Mouse (Mus musculus) testis, postnatal 10 days (tissue): ENCODE data around the gene Hmg20a.
A peak's percentile ranks its signal among the peaks of the same experiment; 100 is the strongest.

ENCODE experiments used
- DNase-seq: peaks from one replicate; pipeline ENCODE4 v3.0.0; 2021; ENCODE audit warnings: low spot score

Hmg20a gene

DNA sequence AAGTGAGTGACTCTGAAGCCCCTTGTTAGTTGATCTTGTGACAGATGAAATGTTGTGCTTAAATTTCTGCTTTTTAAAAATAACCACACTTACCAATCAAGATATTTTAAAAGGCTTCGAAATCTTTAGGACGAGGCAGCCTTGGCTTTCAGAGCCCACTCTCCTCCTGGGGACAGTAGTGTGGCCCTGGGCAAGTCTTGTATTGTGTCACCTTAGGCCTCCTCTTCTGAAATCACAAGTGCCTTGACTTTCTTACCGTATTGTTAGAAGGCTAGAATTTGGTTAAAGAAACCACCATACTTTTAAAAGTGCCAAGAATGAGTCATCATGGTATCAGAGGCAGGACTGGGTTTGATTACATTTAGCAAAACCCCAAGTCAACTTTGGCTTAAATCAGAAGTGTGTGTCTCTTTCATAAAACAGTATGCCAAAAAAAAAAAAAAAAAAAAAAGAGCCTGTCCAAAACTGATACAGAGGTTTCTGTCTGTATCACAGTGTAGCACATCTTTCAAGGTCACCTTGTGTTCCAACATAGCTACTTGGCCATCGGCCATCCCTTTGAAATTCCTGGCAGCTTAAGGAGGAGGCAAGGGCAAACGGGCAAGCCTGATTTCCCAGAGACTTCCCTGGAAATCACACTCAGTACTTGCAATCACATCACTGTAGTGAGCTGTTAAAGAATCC, 78.9 kb downstream of the Hmg20a start:
- DNase-seq, result peak; percentile 91

DNA sequence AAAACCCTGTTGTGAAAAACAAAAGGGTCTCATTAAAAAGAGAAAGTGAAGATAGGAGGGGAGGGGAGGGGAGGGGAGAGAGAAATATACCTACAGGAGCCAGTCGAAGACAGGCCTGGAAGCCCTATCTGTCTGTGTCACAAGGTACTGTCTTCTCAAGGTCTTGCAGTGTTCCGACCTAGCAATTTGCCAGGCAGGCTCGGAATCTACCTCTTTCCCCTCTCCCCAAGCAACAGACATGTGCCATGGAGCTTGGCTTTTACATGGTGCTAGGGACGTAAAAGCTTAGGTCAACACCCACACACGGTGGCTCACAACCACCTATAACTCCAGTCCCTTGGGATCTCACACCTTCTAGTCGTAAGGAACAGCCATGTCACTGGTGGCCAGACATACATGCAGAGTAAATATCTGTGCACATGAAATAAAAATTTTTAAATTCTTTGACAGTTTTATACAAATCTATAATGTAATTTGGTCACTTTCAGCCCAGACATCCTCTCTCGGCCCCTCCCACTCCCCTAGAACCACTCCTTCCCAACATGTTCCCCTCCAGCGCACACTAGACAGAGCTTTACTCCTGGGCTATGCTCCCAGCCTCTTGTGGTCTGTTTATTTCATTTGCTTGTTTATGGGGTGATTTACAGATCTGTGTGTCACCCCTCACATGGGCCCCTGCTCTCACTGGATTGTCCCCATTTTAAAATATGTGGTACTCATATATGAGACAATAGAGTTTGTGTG, 81.1 kb downstream of the Hmg20a start:
- no peak for DNase-seq

DNA sequence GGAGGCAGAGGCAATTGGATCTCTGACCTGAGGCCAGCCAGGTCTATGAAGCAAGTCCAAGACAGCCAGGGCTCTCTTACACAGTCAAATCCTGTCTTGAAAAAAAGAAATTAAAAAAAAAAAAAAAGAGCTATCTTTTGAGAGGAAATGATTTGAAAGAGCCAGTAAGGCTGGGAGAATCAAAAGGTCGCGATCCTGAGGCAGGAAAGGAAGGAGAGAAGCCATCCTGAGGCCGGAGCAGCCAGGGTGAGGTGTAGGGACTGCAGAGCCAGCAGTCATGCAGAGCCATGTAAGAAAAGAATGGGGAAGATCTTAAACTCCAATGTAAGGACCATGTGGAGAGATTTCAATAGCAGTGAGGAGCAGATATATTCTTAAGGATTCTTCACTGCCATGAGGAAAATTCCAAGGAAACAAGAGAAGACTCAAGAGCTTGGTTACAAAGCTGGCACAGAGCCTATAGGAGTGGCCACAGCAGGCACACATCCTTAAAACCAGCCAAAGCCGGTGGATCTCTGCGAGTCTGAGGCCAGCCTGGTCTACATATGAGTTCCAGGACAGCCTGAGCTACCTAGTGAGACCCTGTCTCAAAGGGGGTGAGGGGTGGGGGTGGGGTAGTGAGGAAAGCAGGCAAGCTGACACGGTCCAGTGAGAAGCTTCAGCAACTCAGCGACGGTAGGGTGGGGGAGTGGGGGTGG, 82.6 kb downstream of the Hmg20a start:
- DNase-seq, result no peak

DNA sequence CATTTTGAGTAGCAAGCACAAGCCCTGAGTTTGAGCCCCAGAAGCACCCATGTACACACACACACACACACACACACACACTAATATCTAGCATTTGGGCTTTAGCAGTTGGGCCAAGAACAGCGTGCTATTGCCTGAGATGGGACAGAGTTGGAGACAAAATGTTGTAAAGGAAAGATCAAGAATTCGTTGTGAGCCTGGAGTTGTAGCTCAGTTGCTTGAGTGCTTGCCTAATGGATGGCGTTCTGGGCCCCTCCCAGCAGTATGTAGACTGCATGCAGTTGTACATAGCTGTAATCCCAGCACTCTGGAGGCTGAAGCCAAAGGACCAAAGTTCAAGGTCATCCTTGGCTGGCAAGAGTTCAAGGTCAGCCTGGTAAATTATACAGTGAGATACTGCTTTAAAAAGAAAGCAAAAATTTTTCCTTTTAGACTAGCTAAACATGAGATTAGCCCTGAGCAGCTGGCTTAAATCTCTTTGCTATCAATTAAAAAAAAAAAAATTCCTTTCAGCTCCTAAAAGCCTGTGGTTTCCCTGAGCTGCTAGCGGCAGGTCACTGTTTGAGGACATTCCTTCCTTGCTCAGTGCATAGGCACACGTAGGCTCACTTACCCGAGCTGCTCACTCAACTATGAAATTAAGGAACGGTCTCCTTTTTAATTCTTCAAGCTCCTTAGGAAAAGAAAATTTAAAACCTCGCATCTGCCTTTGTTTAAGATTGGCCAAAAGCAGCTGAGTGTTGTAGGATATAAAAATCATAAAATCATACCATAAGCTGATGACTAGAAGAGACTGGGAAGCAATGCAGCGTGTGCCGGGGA, 83.5 kb downstream of the Hmg20a start:
- DNase-seq, result peak; percentile 81

DNA sequence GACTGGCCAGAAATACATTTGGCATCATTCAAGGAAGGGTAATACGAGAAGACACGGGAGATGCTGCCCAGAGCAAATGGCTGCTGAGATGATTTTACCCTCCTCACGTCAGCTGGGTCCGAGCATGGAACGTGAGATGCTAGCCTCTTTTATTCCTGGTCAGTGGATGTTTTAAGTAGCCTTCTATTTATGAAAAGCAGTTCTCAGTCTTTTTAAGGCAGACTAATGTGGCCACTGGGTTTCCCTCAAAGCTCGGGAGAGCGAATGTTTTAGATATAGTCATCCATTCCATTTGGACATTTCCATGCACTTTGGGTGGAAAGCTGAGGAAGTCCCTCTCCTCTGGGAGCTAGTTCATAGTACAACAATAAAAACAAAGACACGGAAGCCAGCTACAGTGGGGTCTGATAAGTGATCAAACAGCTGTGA, 84.1 kb downstream of the Hmg20a start:
- no peak for DNase-seq

DNA sequence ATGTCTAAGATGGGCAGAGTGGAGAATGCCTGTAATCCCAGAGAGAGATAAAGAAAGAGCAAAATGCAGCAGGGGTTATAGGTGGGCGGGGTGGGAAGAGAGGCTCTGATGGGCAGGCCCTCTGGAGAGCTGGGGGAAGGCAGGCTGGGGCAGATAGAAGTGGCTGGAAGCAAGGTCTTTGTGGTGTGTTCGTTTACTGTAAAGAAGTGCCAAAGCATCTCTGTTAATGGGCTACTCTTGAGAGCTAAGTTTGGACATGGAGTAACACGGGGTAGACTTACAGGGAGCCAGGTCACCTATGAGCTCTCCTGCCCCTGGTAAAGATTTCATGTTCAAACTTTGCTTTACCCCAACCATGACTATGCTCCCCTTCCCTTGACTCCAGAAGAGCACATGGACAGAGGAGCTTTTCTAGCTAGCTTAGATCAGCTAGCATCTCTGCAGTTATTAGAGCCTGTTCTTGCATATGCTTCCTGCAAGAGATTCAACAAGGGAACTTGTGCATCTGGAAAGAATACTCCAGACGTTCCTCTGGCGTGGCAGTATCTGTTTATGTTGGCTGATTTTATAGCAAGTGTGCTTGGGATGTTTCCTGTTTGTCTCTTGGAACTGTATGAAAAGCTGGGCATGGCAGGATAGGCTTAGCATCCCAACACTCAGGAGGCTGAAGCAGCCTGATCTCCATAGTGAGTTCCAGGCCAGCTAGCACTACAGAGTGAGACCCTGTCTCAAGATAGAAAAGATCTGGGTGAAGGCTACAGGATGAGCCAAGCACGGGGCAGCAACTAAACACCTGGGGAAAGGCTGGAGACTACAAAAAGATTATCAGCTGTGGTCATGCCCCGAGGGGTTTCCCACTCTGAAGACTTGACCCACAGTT, 85.5 kb downstream of the Hmg20a start:
- no peak for DNase-seq

DNA sequence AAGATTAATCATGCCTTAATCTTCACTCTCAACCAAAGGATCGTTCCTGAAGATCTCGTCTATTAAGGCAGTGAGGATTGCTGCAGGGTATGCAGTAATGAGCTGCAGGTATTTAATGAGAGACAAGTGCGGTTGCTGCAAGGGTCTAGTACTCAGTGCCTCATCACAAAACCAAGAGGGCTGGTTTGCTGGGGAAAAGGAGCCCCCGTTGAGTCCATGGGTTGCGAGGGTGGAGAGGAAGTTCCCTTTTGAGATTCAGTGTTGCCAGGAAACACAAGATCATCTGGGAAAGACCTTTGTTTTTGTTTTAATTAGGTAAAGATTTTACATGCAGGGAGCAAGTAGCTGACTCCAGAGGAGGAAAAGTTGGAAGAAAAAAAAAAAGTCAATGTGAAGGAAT, 86.1 kb downstream of the Hmg20a start:
- no peak for DNase-seq

DNA sequence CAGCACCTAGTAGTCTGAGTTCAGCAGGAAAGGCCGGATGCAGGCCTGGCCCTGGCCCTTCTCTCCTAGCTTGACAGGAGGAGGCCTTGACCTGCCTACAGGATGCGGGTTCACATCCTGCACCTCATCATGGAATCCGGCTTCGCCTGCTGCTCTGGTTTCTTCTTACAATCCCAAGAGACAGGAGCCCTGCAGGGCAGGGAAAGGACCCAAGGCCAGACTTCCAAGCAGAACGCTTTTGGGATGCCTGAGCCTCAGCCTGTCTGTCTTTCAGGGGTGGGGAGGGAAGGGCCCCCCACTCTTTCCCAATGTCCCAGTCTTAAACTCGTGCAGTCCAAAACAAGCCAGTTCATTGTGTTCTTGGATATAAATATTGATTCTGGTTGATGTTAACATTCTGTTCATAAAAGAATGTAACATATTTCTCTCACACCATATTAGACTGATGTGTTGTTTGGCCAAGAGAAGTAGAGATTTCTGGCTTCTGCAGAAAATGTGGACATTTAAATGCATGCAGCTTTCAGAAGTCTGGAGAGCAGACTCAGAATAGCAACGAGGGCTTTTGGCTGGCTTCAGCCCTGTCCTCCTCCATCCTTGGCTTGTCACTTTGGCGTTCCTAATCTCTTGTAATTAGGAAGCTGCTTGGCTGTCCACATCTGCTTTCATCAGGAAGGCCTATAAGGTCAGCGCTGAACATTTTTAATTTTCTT, 86.8 kb downstream of the Hmg20a start:
- DNase-seq, result no peak

DNA sequence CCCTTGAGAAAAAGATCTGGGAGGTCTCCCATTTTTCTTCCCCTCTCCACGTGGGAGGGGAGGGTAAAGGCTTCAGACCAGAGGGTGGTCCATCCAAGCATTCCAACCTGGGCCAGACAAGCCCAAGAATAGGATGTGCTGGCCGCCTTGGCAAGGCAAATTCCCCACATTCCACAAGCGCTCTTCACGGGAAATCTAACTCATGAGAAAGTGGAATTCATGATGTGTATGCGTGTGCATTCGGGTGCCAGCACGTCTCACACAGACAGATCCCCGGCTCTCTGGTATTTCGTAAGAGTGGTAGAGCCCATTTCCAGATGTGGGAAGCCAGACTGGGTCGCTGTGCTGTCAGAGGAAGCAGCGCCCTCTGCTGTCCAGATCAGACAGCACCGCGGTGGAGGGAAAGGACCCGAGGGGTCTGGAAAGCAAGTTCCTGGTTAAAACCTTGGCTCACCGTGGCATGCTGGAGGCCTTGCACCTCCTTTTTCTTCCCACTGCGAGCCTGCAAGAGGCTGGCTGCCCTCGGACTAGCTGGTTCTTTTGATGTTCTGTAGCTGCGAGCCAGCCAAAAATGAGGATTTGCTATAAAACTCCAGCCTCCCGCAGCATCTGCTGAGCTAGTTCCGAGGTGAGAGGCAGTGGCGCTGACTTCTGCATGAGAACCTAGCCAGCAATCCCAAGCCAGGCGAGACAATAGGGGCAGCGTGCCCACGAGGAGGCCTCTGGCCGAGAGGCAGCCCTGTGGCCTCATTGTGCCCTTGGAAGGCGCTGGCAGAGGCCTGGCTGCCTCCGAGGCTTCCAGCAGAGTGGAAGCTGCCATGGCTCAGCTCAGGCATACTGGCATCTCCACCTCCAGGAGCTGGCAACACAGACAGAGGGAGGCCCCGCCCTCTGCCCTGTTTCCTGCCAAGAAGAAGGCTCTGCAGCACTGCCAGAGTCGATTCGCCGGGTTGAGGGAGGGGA, 87.7 kb downstream of the Hmg20a start:
- DNase-seq, result peak; percentile 97

DNA sequence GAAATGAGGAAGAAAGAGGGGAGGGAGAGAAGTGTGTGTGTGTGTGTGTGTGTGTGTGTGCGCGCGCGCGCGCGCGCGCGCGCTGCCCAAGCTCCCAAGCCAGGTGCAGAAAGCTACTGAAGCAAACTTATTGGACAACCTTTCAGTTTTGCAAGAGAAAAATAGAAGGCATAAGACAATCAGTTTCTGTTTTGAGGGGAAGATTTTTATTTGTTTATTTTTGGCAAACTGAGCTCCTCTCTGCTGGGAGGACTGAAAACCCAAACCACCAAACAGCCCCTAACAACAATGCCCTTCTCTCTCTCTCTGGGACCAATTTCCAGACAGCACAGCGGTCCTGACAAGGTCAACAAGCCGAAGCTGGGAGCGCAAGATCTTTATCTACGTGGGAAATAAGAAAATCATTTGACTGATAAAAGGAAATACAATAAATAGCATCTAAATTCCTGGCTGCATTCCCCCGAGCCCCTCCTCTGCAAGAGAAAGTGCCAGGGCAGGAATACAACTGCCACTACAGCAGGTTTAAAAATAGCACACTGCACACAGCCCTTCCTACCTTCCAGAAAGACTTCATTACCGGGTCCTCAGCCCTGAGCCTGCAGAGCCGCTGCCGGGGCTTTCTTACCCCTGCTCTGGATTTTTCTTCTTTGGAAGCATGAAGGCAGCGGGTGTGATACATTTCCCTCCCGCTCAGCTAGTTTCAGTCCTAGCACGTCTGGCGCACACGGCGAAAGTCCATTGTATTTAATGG, 88.7 kb downstream of the Hmg20a start:
- no peak for DNase-seq

DNA sequence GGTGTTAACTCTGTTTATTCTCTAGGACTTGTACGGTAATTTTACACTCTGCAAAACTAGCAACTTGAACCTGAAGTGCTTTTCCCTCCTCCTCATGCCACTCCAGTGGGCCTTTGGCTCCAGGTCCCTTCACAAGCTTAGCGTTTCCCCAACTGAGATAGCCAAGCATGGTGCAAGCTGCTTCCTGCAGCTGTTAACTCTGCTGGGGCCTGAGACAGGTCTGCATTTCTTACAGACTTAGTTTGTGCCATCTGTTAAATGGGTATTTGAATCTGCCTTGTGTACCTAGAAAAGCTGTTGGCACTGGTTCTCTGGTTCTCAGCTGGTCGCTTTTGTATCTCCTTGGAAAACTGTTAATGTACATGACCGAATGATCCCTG, 89.3 kb downstream of the Hmg20a start:
- DNase-seq, result no peak

DNA sequence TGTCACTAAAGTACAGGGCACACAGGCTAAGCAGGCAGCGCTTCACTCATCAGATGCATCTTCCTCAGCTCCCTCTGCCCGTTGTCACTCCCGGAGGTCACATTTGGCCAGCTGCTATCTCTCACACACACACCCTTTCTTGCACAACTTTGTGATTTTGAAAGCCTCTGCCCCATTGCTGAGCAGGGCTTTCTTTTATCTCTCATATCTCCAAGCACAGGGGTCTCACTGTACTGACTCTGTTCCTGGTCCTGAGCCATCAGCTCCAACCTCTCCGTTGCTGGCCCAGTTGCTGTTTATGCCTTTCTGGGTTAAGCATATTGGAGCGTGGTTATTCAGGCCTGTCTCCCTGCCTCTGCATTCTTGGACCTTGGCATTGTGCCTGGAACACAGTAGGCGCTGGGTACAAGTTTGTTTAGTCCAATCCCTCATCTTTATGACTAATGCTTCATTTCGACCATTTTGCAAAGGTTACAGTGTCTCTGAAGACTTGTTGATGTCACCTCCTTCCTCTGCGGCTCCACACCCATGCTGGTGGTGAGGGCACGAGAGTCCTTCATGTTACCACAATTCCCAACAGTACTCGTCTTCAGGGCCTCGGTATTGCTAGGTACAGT, 90.5 kb downstream of the Hmg20a start:
- no peak for DNase-seq

DNA sequence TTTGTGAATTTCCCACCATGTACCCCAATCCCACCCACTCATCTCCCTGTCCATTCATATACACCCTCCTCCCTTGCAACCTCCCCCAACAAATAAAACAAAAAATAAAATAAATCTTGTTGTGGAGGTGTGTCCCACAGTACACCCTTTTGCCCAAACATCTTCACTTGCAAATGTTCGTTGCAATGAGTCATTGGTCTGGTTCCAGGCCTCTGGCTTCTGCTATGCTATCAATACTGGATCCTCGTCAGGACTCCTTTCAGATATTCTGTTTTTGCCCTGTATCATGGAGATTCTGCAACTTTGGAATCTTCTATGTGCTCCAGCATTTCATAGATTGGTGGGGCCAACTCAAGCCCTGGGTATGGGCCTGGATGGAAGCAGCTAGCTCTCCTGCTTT, 91.9 kb downstream of the Hmg20a start:
- DNase-seq, result no peak

DNA sequence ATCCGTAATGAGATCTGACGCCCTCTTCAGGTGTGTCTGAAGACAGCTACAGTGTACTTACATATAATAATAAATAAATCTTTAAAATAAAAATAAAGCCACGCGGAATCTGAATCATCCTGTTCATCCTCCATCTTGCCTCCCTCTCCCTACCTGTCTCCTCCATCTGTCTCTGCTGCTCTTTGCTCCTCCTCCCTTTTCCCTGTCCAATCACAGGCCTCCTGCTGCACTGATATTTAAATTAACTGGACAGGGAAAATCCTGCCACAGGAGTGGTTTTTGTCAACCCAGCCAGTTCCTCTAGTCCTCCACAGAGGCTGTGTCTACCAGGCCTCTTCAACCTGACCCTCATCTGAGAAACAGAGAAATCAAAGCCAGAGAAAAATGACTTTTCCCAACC, 94.1 kb downstream of the Hmg20a start:
- no peak for DNase-seq

DNA sequence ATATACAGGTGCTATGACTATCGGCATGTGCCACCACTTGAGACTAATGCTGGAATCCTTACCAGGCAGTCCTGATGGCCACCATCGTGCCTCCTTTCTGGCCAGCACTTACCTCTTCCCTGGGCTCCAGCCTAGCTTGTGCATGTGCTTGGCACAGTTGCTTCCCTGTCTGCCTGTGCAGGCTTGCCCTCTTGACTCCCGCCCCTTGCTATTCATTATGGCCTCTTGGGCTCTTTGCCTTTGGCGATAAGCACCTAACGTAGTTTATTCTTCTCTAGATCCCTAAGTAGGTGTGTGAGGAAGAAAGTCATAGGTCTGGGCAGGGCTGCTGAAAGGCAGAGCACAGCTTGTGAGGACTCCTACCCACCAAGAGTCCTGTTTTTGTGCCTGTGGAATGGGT, 96.7 kb downstream of the Hmg20a start:
- DNase-seq, result no peak

DNA sequence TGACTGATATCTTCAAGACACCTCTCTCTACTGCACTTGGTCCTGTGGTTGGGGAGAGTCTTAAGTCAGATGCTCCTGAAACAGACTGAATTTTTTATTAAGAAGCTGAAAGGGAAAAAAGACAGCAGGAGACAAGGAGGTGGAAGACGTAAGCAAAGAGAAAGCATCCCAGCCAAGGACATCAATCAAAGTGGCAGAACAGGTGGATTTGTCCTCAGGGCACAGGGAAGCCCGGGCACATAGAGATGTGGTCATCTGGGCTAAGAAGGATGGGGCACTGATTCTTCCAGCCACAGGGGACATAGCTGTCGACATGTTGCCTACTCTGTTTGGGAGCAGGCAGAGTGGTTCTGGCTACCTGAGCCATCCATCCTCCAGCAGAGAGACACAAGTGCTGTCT, 97.8 kb downstream of the Hmg20a start:
- DNase-seq, result no peak

DNA sequence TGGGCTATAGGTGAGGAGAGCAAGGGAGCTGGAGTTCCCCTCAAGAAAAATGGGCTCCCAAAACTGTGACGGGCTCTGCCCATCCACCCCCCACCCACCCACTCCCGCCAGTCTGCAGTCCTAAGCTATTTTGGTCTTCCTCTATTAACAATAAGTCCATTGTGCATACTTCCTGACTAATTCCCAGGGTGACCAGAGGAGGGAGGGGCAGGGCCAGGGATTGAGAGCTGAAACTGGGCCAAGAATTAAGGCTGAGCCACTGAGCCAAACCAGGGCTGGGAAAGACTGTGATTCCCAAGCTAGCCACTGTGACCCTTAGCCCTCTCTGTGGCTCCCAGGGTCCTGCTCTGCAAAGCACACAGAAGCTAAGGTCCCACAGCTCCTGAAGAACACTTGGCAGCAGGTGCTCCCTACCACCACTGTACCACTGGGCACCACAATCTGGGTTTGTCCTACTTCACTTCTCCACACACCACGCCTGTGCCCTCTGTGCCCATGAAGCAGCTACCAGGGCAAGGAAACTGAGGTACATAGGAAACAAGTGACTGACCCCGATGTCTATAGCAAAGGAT, 98.4 kb downstream of the Hmg20a start:
- no peak for DNase-seq

DNA sequence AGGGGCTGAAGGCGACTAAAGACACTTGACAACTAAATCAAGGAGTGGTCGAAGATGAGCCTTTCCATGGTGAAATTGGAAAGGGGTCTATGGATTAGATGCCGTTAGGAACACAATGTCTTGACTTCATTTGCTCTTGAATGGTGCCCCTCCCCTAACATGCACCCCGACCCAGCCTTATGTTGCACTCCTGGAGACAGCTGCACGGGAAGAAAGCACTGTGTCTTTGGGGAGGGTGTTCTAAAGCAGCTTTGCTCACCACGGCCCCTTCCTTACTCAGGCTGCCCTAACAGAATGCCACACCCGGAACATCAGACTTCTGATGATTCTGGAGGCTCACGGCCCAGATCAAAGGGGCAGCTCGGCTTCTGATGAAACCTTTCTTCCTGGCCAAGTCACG, 103.9 kb downstream of the Hmg20a start:
- DNase-seq, result no peak
